Mouse (Mus musculus): ENCODE results near the gene Rab30. TPM values are rescaled to one million over a fixed set of nuclear protein-coding genes. Genes with fewer than 3 reads are reported as not detected.

The Rab30 gene
- total RNA-seq, 2 experiments from 2014 or later, result 4.4 to 8.0 TPM

Other genes starting within 250 kb of the Rab30 start
- gene Ccdc90b, start 180.5 kb upstream of the Rab30 start, total RNA-seq (2021), result 10 to 100 TPM; 36.6 to 46.4 TPM
- 1 to 10 TPM; 6.5 to 8.3 TPM for gene Ankrd42, start 104.5 kb upstream of the Rab30 start, total RNA-seq (2021)
- gene Pcf11, start 71.7 kb upstream of the Rab30 start, total RNA-seq (2021), result 10 to 100 TPM; 46.2 to 60.4 TPM
- gene Ddias, start 132.6 kb downstream of the Rab30 start, total RNA-seq (2021), result under 1 TPM; 0.42 to 0.86 TPM
- 10 to 100 TPM; 12.1 to 13.4 TPM for gene Prcp, start 132.9 kb downstream of the Rab30 start, total RNA-seq (2021)

Data from adrenal gland, adult 18-20 months (tissue).